Mouse (Mus musculus) kidney, postnatal 14 days (tissue): ENCODE results near the gene Rtbdn.

Source experiments
- DNase-seq: peaks from one replicate; pipeline ENCODE4 v3.0.0; 2022; ENCODE audit warnings: mixed read lengths

Gene Rtbdn

GRCm38 (mm10) chr8:84963952-84964351 lies 17.2 kb downstream of the Rtbdn start:
- no peak for DNase-seq

DNA sequence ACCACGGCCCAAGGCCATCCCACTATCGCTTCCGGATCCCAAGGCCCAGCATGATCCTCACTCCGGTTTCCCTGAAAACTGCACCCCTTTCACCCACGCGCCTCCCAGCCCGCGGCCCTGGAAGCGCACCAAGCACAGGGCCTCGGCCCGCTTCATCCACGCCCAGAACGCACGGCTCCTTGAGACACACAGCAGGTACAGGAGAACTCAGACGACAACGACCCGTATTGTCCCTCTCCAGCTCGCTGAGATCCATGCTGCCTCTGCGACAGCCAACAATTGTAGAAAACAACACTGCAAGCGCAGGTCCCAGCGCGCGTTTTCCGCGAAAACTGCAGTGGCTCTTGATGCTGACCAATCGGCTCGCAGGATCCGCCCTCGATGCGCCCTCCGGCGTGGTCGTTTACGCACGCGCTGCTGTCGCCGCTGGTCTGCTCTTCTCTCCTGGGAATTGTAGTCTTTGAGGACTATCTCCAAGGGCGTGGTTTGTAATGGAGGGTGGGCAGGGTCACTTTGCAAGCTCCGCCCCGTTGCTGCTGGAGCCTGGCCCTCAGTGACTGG lies 19.0 kb downstream of the Rtbdn start:
- peak; percentile 97 for DNase-seq

- DNase-seq = no peak
Observed at GRCm38 (mm10) chr8:84966603-84967002, 19.8 kb downstream of the Rtbdn start.

- DNase-seq = no peak
Observed at GRCm38 (mm10) chr8:84967532-84968304, 20.9 kb downstream of the Rtbdn start.

- DNase-seq = no peak
Observed at GRCm38 (mm10) chr8:84968650-84969049, 21.9 kb downstream of the Rtbdn start.

DNA sequence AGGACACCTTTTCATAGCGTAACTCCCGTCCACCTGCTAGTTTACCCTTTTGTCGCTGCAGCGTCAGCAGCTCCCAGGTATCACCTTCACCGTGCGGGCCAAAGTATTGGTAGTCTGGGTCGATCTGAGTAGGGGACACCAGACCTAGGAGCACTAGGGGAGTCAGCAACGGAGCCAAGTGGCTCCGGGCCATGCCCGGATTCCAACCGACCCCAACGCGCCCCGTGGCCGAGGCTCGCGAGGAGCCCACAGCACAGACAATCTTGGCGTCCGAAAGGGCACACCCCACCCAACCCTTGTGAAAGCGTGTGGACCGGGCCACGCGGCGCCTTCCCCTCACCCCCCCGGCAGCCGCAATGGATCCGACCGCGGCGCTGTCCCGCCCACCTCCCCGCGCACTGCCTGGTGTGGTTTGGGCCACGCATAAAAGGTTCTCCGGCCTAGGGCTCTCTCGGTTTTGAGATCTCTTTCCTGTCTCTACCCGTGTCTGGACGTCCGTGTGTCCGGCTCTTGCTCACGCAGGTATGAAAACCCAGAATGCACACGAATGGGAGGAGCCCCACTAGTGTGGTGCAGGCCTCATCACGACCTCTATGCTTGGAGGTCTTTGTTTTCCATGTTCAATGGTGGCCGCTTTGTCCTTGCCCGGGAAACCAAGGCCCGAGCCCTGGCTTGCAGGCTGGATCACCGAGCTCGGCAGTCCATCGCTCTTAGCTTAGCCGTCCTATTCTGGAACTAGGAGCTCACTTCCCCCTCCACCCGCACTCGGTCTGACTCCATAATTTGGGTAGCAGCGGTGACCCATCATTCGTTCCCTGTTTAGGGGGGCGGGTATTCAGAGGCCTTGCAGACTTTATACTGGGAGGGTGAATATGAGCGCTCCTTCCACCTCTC lies 22.7 kb downstream of the Rtbdn start, which contains the start of the genes Gm49661, Prdx2 and Rnaseh2a:
Gene Gm49661 (minus strand): TSS at position 193 of the 894 bp plus-strand sequence.
Gene Prdx2 (plus strand): TSS at position 347 of the 894 bp plus-strand sequence.
Gene Rnaseh2a (minus strand): TSS at position 527 of the 894 bp plus-strand sequence.
- peak; percentile 89 for DNase-seq

DNA sequence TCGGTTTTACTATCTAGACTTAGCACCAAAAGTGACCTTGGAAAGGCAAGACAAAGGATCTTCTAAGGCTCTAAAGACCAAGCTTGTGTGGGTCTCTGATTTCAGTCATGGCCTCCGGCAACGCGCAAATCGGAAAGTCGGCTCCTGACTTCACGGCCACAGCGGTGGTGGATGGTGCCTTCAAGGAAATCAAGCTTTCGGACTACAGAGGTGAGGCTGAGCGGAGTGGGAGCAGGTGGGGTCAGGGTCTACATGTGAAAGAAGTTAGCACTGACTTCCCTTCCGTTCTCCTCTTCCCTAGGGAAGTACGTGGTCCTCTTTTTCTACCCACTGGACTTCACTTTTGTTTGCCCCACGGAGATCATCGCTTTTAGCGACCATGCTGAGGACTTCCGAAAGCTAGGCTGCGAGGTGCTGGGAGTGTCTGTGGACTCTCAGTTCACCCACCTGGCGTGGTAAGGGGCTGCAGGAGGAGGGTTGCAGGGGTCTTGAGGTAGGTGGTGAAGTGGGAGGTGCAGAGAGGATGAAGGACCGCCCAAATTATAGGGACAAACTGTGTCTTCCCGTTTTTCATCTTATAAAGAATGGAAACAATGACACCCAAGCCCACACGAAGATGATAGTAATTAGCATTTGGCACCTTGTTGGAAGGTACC lies 23.5 kb downstream of the Rtbdn start:
- DNase-seq = no peak

- no peak for DNase-seq
Observed at GRCm38 (mm10) chr8:84970913-84971312, 24.1 kb downstream of the Rtbdn start.

GRCm38 (mm10) chr8:84973079-84973478 lies 26.3 kb downstream of the Rtbdn start:
- DNase-seq = no peak

DNA sequence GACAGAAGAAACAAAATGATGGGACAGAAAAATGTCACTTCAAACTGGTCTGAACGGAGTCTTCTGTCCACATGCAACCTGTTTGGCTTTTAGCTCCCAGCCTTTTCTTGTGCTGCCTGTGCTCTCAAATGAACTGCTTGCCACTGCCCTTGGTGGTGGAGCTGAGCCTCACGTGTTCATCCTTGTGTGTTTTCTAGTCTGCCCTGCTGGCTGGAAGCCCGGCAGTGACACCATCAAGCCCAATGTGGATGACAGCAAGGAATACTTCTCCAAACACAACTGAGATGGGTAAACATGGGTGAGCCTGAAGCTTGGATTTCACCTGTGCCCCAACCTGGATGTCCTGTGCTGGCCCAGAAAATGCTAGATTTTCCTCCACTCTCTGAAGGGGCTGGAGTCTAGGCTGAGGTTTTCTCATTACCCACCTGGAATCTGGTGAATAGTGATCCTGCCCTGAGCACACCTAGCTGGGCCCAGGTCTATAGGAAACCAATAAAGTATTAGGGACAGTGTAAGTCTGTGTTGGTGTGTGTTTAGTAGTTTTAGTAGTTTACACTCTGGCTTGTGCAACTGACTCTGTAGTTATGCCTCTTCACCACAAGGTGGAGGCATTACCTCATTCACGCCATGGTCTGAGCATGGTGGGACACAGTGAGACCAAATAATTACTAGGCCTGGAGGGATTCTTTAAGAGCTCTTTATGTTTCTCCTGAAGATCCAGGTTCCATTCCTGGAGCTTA lies 27.2 kb downstream of the Rtbdn start:
- peak; percentile 73 for DNase-seq

DNA sequence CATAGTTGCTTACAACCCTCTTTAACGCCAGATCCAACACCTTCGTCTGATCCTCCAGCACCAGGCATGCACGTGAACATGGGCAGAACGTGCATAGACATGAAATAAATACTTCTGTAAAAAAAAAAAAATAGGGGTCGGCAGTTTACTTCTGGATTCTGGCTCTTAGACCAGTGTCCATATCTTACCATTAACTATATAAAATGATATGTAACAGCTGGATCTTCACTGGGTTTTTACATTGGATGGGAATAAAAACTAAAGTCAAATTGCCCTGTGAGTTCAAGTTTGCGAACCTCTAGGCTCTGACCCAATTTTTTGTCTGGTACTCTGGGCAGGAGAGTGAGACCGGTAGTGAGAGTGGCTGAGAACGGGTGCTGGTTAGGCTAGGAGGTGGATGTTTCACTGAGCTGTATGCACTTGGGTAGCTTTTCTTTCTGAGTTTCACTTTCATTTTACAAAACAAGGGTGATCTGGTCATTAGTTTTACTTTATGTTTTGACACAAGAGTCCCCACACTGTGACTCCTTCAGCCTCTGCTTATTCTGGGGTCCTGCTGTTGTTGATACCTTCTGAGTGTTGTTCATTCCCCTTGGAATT lies 27.9 kb downstream of the Rtbdn start:
- no peak for DNase-seq

- DNase-seq = peak; percentile 76
Observed at GRCm38 (mm10) chr8:84975434-84975833, 28.6 kb downstream of the Rtbdn start.

DNA sequence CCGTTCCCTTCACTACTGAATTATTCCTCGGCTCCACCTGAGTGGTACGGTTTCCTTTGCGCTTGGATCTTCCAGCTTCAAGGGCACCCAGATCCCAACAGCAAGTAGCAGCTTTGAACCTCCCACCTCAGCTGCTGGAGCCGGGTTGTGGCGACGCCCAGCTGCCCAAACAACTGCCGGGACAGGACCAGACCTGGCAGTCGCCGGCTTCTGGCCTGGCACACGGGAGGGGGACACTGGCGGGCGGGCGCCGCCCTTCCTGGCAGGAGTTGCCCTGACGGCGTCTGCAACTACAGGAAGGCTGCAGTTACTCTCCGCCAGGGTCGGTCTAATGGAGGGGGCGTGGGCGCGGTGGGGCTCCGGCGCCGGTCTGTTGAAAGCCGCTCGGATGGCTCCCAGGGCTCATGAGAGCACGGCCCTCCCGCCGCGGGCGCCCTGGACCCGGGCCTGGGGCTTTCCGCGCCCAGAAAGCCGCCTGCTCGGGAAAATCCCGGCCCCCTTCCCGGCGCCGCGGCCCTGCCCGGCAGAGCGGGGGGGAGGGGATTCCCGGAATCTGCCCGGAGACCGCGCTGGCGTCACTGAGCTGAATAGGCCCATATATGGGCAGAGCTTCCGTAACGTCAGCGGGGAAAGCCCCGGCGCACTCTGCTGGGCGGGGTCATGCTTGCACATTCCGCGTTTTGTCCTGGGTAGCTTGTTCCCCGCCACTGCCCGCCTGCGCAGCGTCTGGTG lies 29.4 kb downstream of the Rtbdn start:
- DNase-seq = peak; percentile 98

DNA sequence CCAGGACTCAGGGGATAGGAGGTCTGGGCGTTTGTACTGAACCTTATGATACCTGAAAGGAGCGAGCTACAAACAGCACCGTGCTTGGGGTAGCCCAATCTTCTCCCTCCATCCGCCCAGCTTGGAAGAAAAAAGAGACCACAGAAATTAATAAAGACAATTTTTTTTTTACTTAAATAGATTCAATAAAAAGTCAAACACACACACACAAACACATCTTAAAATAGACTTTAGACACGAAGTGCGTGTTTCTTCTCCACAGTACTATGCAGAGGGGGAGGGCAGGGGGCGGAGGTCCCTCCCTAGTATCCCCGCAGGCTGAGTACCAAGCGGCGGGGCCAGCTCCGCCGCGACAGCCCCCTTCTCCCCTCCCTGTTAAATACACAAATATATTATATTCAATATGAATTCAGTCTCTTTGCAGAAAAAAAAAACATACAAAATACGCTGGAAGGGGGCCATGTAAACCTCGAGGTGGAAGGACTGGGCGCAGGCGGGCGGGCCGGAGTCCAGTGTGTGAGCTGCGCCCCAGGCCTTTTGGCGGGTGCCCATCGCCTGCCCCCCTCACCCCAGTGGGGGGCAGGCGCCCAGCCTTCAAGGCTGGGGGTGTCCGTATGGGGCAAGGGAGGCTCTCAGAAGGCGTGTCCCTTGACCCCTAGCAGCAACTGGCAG lies 30.1 kb downstream of the Rtbdn start:
- no peak for DNase-seq

GRCm38 (mm10) chr8:84977435-84978247 lies 30.9 kb downstream of the Rtbdn start:
- peak; percentile 74 for DNase-seq

DNA sequence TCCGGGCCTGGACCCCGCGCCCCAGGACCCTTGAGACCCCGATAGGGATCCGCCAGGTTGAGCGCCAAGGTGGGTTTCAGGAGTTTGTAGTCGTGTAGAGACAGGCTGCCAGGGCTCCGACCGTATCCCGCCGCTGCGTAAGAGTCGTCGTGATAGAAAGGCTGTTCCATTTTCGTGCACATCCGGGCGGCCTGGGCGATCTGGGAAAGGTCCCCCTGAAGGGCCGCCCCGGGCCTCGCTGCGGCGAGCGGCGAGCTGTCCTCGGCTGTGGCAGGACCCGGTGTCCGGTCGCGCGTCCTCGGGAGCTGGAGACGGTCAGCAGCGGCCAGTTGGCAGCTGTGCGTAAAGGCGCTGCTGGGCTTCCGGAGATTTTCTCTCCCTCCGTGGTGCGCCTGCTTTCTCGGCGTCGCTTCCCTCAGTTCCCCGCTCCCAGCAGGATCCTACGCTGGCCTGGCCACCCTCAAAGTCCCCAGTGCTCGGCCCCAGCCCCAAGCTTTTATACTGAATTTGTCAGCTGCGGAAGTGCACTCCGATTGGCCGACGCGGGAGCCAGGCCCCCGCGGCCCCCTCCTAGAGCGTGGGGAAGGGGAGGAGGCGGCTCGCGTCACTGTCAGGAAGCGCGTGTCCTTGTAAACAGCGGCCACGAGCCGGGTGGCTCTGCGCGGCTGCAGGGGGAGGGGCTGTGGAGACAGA lies 31.6 kb downstream of the Rtbdn start, which contains the start of gene Junb:
Gene Junb (minus strand): TSS at position 471 of the 693 bp plus-strand sequence.
- peak; percentile 97 for DNase-seq

DNA sequence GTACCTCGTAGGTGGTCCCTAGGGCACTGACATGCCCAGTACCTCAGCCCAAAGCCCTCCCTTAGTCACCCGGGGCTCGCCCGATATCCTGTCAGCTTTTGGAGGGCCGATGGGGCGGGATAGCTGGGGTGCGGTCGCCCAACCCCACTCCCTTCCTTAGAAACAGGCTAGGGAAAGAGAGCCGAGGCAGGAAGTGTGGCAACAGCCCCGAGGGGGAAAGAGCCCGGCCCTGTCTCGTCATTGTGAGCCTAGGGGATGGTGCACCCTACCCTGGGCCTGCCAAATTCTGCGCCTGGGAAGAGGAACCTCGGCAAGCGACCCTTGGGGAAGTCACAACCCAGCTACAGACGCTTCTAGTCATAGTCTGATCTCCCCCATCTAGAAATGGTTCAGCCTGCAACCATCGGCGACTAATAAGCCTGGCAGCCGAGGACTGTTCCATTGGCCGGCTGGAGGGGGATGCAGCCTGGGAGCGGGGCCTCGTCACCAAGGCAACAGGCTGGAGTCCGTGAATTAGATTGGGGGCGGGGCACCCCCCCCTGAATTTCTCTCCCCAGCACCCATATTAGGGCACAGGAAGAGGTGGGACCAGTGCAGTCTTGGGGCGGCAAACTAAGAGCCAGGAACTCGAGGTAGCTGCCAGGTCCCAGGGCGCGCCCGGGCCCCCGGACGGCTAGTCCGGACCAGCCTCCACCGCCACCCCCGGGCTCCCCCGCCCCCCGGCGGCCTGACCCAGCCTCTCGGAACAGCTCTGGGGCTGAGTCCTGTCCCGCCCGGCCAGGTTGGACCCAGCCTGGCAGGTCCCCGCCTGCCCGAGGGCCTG lies 33.0 kb downstream of the Rtbdn start:
- DNase-seq = peak; percentile 96
